Mouse (Mus musculus) ES-E14 (cell line): ENCODE results near the gene Gjc2.

ENCODE experiments used
- MAFK ChIP-seq: IDR thresholded peaks from 2 replicates; pipeline ENCODE4 v1.6.1; 2014; ENCODE audit warnings: mild to moderate bottlenecking, low read depth, low read length, inconsistent platforms; ENCODE audit not compliant: insufficient read depth
- ZC3H11A ChIP-seq: IDR thresholded peaks from 2 replicates; pipeline ENCODE4 v1.6.1; 2012; ENCODE audit warnings: low read depth, mild to moderate bottlenecking, inconsistent platforms, low read length, borderline replicate concordance

DNA sequence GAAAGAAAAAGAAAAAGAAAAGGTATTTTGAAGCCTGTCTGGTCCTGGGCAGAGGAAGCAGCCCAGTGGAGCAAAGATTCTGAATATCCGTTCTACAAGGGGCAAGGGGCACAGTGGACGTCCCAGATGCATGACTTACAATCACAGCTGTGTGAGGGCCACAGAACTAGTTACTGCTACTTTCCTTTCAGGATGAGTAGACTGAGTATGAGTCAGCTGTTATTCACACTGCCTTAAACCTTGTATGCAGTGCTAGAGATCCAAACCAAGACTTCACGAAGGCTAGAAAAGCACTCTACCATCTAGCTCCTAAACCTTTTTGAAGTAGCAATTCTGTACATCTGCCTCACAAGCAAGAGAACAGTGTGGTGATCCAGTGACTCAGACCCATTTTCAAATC, 43.2 kb upstream of the Gjc2 start:
- TF ChIP-seq MAFK: no peak
- TF ChIP-seq ZC3H11A: no peak
